Mouse (Mus musculus) forebrain, embryonic 12.5 days (tissue): ENCODE data around the gene Rxra. TPM values are rescaled to one million over a fixed set of nuclear protein-coding genes. Genes with fewer than 3 reads are reported as not detected.
A peak's percentile ranks its signal among the peaks of the same experiment; 100 is the strongest.

ENCODE experiments used
- ATAC-seq: fragments of 200-750 bp; cut with Nextera tagmentation; 2 replicates; pipeline ENCODE4 v1.8.0; 2017; ENCODE audit warnings: moderate TSS enrichment; ENCODE audit not compliant: low FRiP score
- H3K27ac ChIP-seq: fragments of 300-500 bp; sonication (generic); 2 replicates; pipeline ENCODE4 v1.5.1; 2016; ENCODE audit warnings: mild to moderate bottlenecking
- H3K27me3 ChIP-seq: fragments of 300-500 bp; sonication (generic); 2 replicates; pipeline ENCODE4 v1.6.1; 2016; ENCODE audit warnings: mild to moderate bottlenecking
- H3K36me3 ChIP-seq: fragments of 300-500 bp; sonication (generic); replicated peaks from 2 replicates; pipeline ENCODE4 v1.6.1; 2016; ENCODE audit warnings: mild to moderate bottlenecking
- H3K4me1 ChIP-seq: fragments of 300-500 bp; sonication (generic); 2 replicates; pipeline ENCODE4 v1.6.1; 2016
- H3K4me2 ChIP-seq: fragments of 300-500 bp; sonication (generic); 2 replicates; pipeline ENCODE4 v1.6.1; 2016; ENCODE audit warnings: mild to moderate bottlenecking, moderate library complexity
- H3K4me3 ChIP-seq: fragments of 300-500 bp; sonication (generic); replicated peaks from 2 replicates; pipeline ENCODE4 v1.5.1; 2016; ENCODE audit warnings: mild to moderate bottlenecking
- H3K9ac ChIP-seq: fragments of 300-500 bp; sonication (generic); 2 replicates; pipeline ENCODE4 v1.6.1; 2016; ENCODE audit warnings: mild to moderate bottlenecking
- H3K9me3 ChIP-seq: fragments of 300-500 bp; sonication (generic); 2 replicates; pipeline ENCODE4 v1.6.1; 2016
- WGBS: fragments of 180-500 bp; shearing (Covaris S2); methylation state at CpG from one replicate; pipeline ENCODE4 v1.1.7; 2016; 5-methylcytosine and 5-hydroxymethylcytosine counted together
- polyA plus RNA-seq: library from polyadenylated mRNA; unstranded; fragments of >200 nt; fragmentation: Nextera tagmentation; extraction: Ambion mirVana; gene quantifications from 2 replicates; pipeline ENCODE4 v1.2.1, GENCODE M21; 2016

Gene Rxra
- polyA plus RNA-seq, 1 experiment from 2014 or later = 7.8 TPM

DNA sequence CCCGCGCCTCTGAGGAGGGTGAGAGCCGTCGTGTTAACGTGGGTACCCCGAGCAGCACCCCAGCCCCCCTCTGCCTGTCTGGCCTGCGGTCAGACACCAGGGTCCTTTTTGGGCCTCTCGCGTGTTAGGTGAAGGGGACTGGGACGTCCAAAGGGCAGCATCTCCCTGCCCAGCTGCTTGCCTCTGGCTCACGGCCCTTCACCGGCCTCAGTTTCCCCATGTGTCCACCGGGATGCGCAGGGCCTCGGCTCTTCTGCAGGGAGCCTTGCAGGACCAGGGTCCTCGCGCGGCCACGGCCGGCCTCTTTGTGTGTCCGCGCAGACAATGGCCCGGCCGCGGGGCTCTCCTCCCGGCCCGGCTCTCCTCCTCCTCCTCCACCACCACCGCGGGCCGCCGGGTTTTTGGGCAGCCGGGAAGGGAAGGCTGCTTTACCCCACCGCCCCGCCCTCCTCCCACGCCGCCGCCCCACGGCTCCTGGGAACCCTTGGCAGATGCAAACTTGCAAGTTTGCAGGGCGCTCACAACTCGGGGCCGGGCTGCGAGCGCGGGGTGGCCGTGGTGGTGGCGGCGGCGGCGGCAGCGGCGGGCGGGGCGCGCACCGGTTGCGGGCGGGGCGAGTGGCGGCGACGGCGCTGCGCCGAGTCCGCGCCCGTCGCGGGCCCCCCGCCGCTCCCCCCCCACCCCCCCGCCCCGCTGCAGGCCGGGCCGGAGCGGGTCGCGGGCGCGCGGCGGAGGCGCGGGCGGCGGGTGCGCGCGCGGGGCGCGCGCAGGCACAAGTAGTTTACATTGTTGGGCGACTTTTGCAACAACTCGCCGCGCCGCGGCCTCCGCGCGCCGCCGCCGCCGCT lies 462 bp downstream of the Rxra start:
- Histone ChIP-seq H3K27me3 (peaks cover 31% of the 10 kb centered on the region), H3K4me3 (peak overlapping the region; percentile 92), H3K27ac (peak overlapping the region; percentile 89), H3K9ac (peak overlapping the region; percentile 93), H3K36me3 (no peaks in the 10 kb centered on the region), H3K4me1 (peaks cover 53% of the 10 kb centered on the region), H3K9me3 (no peaks in the 10 kb centered on the region), H3K4me2 (peak overlapping the region; percentile 89)
- under 1% methylated on average over 46 of the region's 106 CpGs for WGBS
- ATAC-seq = peak; percentile 55

GRCm38 (mm10) chr2:27677411-27678310 lies 1.4 kb downstream of the Rxra start:
- H3K4me3 ChIP-seq = peak overlapping the region; percentile 92
- under 1% methylated on average over 75 of the region's 77 CpGs for WGBS
- peak overlapping the region; percentile 89 for H3K27ac ChIP-seq
- H3K9me3 ChIP-seq = no peaks in the 10 kb centered on the region
- H3K4me1 ChIP-seq = peaks cover 53% of the 10 kb centered on the region
- H3K9ac ChIP-seq = peak overlapping the region; percentile 93
- H3K4me2 ChIP-seq = peak overlapping the region; percentile 89
- H3K27me3 ChIP-seq = peaks cover 28% of the 10 kb centered on the region
- no peaks in the 10 kb centered on the region for H3K36me3 ChIP-seq
- ATAC-seq = peak; percentile 45; the same call in 1 of the 2 replicates

- Histone ChIP-seq H3K4me1 (peaks cover 59% of the 10 kb centered on the region), H3K27me3 (peaks cover 28% of the 10 kb centered on the region), H3K9me3 (no peaks in the 10 kb centered on the region), H3K36me3 (no peaks in the 10 kb centered on the region), H3K4me3 (peak overlapping the region; percentile 92), H3K27ac (no peak overlapping the region), H3K9ac (peak overlapping the region; percentile 93), H3K4me2 (peak overlapping the region; percentile 89)
- WGBS = 23% methylated on average over 4 of the region's 4 CpGs
- ATAC-seq = no peak
These were observed 2.1 kb downstream of the Rxra start for GRCm38 (mm10) chr2:27678331-27678730.

DNA sequence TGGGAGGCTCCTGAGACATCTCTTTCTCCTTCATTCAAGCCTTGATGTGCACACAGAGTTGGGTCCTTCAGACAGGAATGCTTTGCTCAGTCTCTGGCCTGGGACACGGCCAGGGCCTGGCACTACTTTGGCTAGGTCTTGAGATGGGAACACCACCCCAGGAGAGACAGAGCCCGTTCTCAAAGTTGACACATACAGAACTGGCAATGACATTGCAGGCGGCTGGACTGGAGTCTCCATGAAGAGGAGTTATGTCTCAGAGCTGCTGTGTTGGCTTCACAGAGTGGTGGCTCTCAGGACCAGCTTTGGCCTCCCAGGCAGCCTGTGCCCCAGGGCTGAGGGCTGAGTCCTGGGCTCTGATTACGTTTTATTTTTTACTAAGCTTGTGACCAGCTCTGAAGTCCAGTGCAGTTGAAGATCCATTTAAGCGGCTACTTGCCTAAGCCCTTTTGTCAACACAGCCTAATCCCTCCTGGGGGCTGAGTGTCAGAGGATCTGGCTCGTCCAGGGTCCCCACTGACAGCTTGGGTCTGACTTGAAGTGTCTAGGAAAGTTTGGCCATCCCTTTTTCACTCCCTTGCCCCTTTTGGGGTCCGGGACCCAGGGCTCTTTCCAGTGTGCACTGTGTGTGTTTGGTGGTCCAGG lies 2.7 kb downstream of the Rxra start:
- ATAC-seq = no peak
- H3K9ac ChIP-seq = peak overlapping the region; percentile 93; the same call in 1 of the 2 replicates
- H3K27ac ChIP-seq = no peak overlapping the region
- WGBS = 21% methylated on average over 7 of the region's 7 CpGs
- H3K4me3 ChIP-seq = peak overlapping the region; percentile 92; the same call in 1 of the 2 replicates
- H3K4me1 ChIP-seq = peaks cover 65% of the 10 kb centered on the region
- peaks cover 28% of the 10 kb centered on the region for H3K27me3 ChIP-seq
- H3K4me2 ChIP-seq = peak overlapping the region; percentile 89
- no peaks in the 10 kb centered on the region for H3K36me3 ChIP-seq
- H3K9me3 ChIP-seq = no peaks in the 10 kb centered on the region

DNA sequence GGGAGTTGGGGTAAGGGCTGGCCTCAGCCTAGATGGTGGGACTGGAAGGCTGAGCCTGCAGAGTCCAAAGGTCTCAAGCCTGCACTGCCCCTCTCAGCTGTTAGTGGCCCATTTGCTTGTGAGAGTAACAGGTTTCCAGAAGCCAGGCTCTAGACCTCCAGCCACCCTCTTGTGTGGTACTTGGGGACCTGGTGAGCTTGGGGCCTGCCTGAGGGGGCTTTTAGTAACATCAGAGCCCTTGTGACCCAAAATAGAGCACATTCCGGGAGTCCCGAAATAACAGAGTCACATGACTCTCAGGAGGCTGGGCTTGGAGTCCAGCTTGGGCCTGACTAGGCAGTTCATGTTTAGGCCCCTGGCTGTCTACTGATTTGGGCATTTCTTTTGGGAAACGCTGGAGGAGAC lies 3.4 kb downstream of the Rxra start:
- Histone ChIP-seq H3K4me1 (peaks cover 72% of the 10 kb centered on the region), H3K27ac (no peak overlapping the region), H3K4me3 (no peak overlapping the region), H3K4me2 (peak overlapping the region; percentile 89), H3K9me3 (no peaks in the 10 kb centered on the region), H3K36me3 (no peaks in the 10 kb centered on the region), H3K9ac (no peak overlapping the region), H3K27me3 (peaks cover 22% of the 10 kb centered on the region)
- WGBS = 12% methylated on average over 3 of the region's 3 CpGs
- no peak for ATAC-seq

- Histone ChIP-seq H3K4me2 (peak overlapping the region; percentile 89), H3K27ac (no peak overlapping the region), H3K36me3 (no peaks in the 10 kb centered on the region), H3K4me1 (peaks cover 76% of the 10 kb centered on the region), H3K4me3 (no peak overlapping the region), H3K9me3 (no peaks in the 10 kb centered on the region), H3K27me3 (peaks cover 17% of the 10 kb centered on the region), H3K9ac (no peak overlapping the region)
- ATAC-seq = no peak
- WGBS = 55% methylated on average over 6 of the region's 6 CpGs
These were observed 3.8 kb downstream of the Rxra start for GRCm38 (mm10) chr2:27680058-27680457.

GRCm38 (mm10) chr2:27680595-27680994 lies 4.4 kb downstream of the Rxra start:
- no peak overlapping the region for H3K4me3 ChIP-seq

DNA sequence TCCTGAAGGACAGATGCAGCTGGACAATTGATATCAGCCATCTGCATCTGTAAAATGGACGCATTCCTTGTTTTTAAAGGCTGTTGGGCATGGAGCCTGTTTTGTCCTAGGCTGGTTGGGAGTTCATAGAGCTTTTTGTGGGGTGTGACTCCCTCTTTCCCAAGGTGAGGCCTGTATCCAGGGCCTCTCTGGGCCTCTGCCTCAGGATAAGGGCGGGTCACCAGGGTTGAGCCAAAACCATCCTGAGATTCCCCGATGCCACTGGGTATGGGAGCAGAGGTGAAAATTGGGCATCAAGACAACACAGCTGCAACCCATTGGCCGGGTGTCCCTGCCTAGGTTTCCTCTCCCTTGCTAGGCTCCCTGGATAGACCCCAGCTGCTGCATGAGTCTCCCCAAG lies 5.2 kb downstream of the Rxra start:
- Histone ChIP-seq H3K4me2 (no peak overlapping the region), H3K27me3 (peaks cover 12% of the 10 kb centered on the region; the same call in 1 of the 2 replicates), H3K4me1 (peaks cover 71% of the 10 kb centered on the region), H3K27ac (no peak overlapping the region), H3K4me3 (no peak overlapping the region), H3K9ac (no peak overlapping the region), H3K36me3 (no peaks in the 10 kb centered on the region), H3K9me3 (no peaks in the 10 kb centered on the region)
- no peak for ATAC-seq
- 74% methylated on average over 4 of the region's 4 CpGs for WGBS

More at GRCm38 (mm10) chr2:27680595-27680994, 4.4 kb downstream of the Rxra start:
- Histone ChIP-seq H3K27me3 (peaks cover 12% of the 10 kb centered on the region), H3K9ac (no peak overlapping the region), H3K4me1 (peaks cover 77% of the 10 kb centered on the region), H3K36me3 (no peaks in the 10 kb centered on the region), H3K9me3 (no peaks in the 10 kb centered on the region), H3K27ac (no peak overlapping the region), H3K4me2 (no peak overlapping the region)
- ATAC-seq = no peak
- 89% methylated on average over 4 of the region's 4 CpGs for WGBS

DNA sequence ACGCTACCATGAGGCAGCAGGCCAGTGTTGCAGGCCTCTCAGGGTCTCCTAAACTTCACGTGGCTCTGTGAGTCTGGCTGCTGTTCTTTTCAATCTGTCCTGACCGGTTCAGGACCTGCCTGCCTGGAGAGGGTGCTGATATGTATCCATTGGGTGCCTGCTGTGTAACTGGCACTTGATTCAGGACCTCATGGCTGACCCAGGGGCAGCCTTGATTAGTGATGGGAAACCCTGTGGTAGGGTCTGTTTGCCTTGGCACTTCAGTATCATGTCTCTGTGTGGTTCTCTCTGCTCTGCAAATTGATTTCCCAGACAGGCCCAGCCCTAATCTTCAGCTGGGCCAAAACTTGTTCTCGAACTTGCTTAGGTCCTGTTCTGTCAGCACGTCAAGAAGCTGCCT lies 5.9 kb downstream of the Rxra start:
- Histone ChIP-seq H3K9me3 (no peaks in the 10 kb centered on the region), H3K9ac (no peak overlapping the region), H3K4me2 (no peak overlapping the region), H3K4me1 (peaks cover 75% of the 10 kb centered on the region), H3K27ac (no peak overlapping the region), H3K27me3 (peaks cover 12% of the 10 kb centered on the region; the same call in 1 of the 2 replicates), H3K4me3 (no peak overlapping the region), H3K36me3 (no peaks in the 10 kb centered on the region)
- ATAC-seq = no peak
- WGBS = 64% methylated on average over 5 of the region's 5 CpGs

GRCm38 (mm10) chr2:27684017-27684657 lies 7.9 kb downstream of the Rxra start:
- Histone ChIP-seq H3K27me3 (peaks cover 9% of the 10 kb centered on the region; the same call in 1 of the 2 replicates), H3K4me2 (no peak overlapping the region), H3K36me3 (no peaks in the 10 kb centered on the region), H3K27ac (0 out of 2 replicates have a peak overlapping the region, but pooled peaks have one; percentile 25), H3K4me1 (peaks cover 66% of the 10 kb centered on the region), H3K9me3 (no peaks in the 10 kb centered on the region), H3K4me3 (no peak overlapping the region), H3K9ac (0 out of 2 replicates have a peak overlapping the region, but pooled peaks have one; percentile 17)
- WGBS = 25% methylated on average over 11 of the region's 11 CpGs
- ATAC-seq = no peak

GRCm38 (mm10) chr2:27685917-27686316 lies 9.7 kb downstream of the Rxra start:
- 92% methylated on average over 4 of the region's 4 CpGs for WGBS
- H3K36me3 ChIP-seq = no peaks in the 10 kb centered on the region
- no peak overlapping the region for H3K4me2 ChIP-seq
- no peaks in the 10 kb centered on the region for H3K9me3 ChIP-seq
- peaks cover 59% of the 10 kb centered on the region for H3K4me1 ChIP-seq
- H3K27ac ChIP-seq = no peak overlapping the region
- no peak overlapping the region for H3K4me3 ChIP-seq
- H3K9ac ChIP-seq = no peak overlapping the region
- peaks cover 4% of the 10 kb centered on the region; the same call in 1 of the 2 replicates for H3K27me3 ChIP-seq
- ATAC-seq = no peak
